Comparison of ENCODE assay signal across 8 mouse cellular contexts in genomic region chr7:139515959-139516660, GRCm38 (mm10).
DNase-seq lines count a peak whose midpoint lies in the region; ATAC-seq lines count a peak whose summit lies in the region.

No protein-coding gene starts in this region.

- no peaks in the 10 kb centered on the region for H3K27me3 ChIP-seq in heart, embryonic 10.5 days (ENCODE audit: insufficient read depth, poor library complexity, severe bottlenecking)

- ATAC-seq in monocyte, adult 5-6 weeks (replicated peaks; ENCODE audit: insufficient number of reproducible peaks, low FRiP score, low TSS enrichment, poor library complexity, severe bottlenecking), result no peak

- no peaks in the 10 kb centered on the region for H3K9me3 ChIP-seq in heart, embryonic 10.5 days

- H3K27ac ChIP-seq in heart, embryonic 10.5 days, result no peak overlapping the region

- peaks cover 6% of the 10 kb centered on the region; the same call in 1 of the 2 replicates for H3K4me1 ChIP-seq in heart, embryonic 10.5 days

- H3K36me3 ChIP-seq in heart, embryonic 10.5 days, result peaks cover 55% of the 10 kb centered on the region

- 86% methylated on average over 13 of the region's 13 CpGs for WGBS in heart, embryonic 10.5 days

- H3K4me3 ChIP-seq in heart, embryonic 10.5 days, result no peak overlapping the region

- peak; percentile 96 for DNase-seq in heart, adult 11 months
- DNase-seq in heart, embryonic 10.5 days (ENCODE audit: low spot score), result no peak
- DNase-seq in heart, adult 18-20 months, result peak; percentile 67 to 69
- DNase-seq in kidney, adult 8-10 months, result peak; percentile 83 to 88
- DNase-seq in ovary, postnatal 14 days (ENCODE audit: low spot score), result peak; percentile 9
- no peak for DNase-seq in layer of hippocampus, postnatal 36 days
- no peak for DNase-seq in thymus, postnatal 36 days

Comparison
In these comparisons a context has a peak if more than half of its experiments do, and no peak if none do; other contexts are left out.
1. DNase-seq: peak in heart, adult 11 months (single experiment), heart, adult 18-20 months (2 of 2), kidney, adult 8-10 months (2 of 2) and ovary, postnatal 14 days (single experiment); none in heart, embryonic 10.5 days (single experiment), layer of hippocampus, postnatal 36 days (0 of 2) and thymus, postnatal 36 days (0 of 2).